Mouse (Mus musculus): ENCODE measurements around the gene Klc3.

DNA sequence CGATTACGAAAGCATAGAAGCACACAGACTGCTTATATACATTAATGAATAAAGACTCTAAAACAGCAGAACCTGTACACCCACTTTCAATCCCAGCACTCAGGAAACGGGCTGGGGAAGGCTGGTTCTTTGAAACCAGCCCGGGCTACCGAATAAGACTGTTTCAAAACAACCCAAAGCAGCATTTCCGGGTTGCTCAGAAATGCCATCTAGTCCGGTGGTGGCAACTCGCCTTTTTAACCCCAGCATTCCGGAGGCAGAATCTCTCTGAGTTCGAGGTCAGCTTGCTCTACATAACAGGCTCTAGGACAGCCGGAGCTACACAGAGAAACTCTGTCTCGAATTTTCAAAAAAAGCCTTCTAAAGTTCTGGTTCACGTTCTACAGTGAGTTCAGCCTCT is 45.3 kb downstream of the Klc3 start:
- TF ChIP-seq CTCF (IDR thresholded peaks at IDR 0.05; ENCODE audit: borderline replicate concordance, insufficient read depth, low read depth, low read length) = no peak
- TF ChIP-seq POLR2A (IDR thresholded peaks at IDR 0.05; ENCODE audit: borderline replicate concordance, insufficient read depth, low read length) = no peak
